Mouse (Mus musculus): ENCODE measurements around the gene Ctbp2.

DNA sequence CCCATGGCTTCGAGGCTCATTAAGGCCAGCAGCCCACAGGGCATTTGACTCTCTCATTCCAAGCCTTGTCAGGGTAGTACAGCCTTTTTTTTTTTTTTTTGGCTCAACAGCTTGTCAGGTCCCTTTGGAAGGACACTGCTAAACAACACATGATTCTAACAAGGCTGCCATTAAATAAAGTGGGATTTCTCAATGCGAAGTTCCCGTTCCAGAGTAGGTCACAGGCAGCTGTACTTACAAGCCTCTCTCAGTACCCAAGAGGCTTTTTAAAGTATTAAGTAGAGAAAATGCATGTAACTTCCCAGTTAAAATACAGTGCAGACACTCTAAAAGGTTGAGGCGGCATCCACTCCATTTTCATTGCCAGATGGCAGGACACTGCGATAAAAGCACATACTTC is 30.4 kb downstream of the Ctbp2 start:
- TF ChIP-seq EP300 (IDR thresholded peaks at IDR 0.05; ENCODE audit: low read depth), result no peak
- no peak for TF ChIP-seq CTCF (IDR thresholded peaks at IDR 0.05; ENCODE audit: low read depth)
